Mouse (Mus musculus) hindbrain, embryonic 13.5 days (tissue): ENCODE measurements around the gene Wdpcp. TPM values are rescaled to one million over a fixed set of nuclear protein-coding genes. Genes with fewer than 3 reads are reported as not detected.

Experiments
- ATAC-seq: fragments of 200-750 bp; cut with Nextera tagmentation; 2 replicates; pipeline ENCODE4 v1.8.0; 2017; ENCODE audit warnings: moderate TSS enrichment; ENCODE audit not compliant: low FRiP score
- H3K27ac ChIP-seq: fragments of 300-500 bp; sonication (generic); 2 replicates; pipeline ENCODE4 v1.5.1; 2015; ENCODE audit warnings: inconsistent platforms, mild to moderate bottlenecking, moderate library complexity
- H3K27me3 ChIP-seq: fragments of 300-500 bp; sonication (generic); 2 replicates; pipeline ENCODE4 v1.6.1; 2015; ENCODE audit warnings: mild to moderate bottlenecking, inconsistent platforms
- H3K36me3 ChIP-seq: fragments of 300-500 bp; sonication (generic); 2 replicates; pipeline ENCODE4 v1.6.1; 2015; ENCODE audit warnings: mild to moderate bottlenecking, inconsistent platforms
- H3K4me1 ChIP-seq: fragments of 300-500 bp; sonication (generic); replicated peaks from 2 replicates; pipeline ENCODE4 v1.6.1; 2015; ENCODE audit warnings: inconsistent platforms
- H3K4me2 ChIP-seq: fragments of 300-500 bp; sonication (generic); 2 replicates; pipeline ENCODE4 v1.6.1; 2015; ENCODE audit warnings: inconsistent platforms, mild to moderate bottlenecking, moderate library complexity
- H3K4me3 ChIP-seq: fragments of 300-500 bp; sonication (generic); 2 replicates; pipeline ENCODE4 v1.5.1; 2015; ENCODE audit warnings: mild to moderate bottlenecking, inconsistent platforms
- H3K9ac ChIP-seq: fragments of 300-500 bp; sonication (generic); 2 replicates; pipeline ENCODE4 v1.6.1; 2015; ENCODE audit warnings: mild to moderate bottlenecking, inconsistent platforms
- H3K9me3 ChIP-seq: fragments of 300-500 bp; sonication (generic); 2 replicates; pipeline ENCODE4 v1.6.1; 2016; ENCODE audit warnings: inconsistent platforms
- WGBS: fragments of 180-500 bp; shearing (Covaris S2); methylation state at CpG from one replicate; pipeline ENCODE4 v1.1.7; 2015; 5-methylcytosine and 5-hydroxymethylcytosine counted together
- polyA plus RNA-seq: library from polyadenylated mRNA; unstranded; fragments of >200 nt; fragmentation: Nextera tagmentation; extraction: Ambion mirVana; gene quantifications from 2 replicates; pipeline ENCODE4 v1.2.1, GENCODE M21; 2015

The Wdpcp gene
- polyA plus RNA-seq, 1 experiment from 2014 or later, result 11.8 TPM

DNA sequence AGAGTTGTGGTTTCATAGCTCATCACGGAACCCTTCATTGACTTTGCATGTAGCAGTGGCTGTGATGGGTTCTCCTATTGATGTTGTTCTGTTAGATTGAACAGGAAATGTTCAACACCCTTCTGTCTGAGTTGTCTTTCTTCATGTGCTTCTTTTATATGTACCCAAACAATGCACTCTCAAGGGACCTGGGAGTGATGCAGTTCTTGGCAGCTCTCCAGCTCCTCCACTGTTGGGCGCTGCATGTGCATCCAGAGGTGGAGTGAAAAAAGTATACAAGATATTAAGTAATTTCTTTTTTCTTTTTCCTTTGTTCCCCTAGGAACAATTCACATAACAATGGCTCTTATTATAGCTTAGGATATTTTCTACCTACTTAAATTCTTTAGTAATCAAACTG, 118.7 kb downstream of the Wdpcp start:
- no peaks in the 10 kb centered on the region for H3K27me3 ChIP-seq
- ATAC-seq, result no peak
- H3K36me3 ChIP-seq, result no peaks in the 10 kb centered on the region
- no peaks in the 10 kb centered on the region for H3K9me3 ChIP-seq
- no peaks in the 10 kb centered on the region; the same call in 1 of the 2 replicates for H3K4me1 ChIP-seq
- no peak overlapping the region for H3K9ac ChIP-seq
- no peak overlapping the region for H3K4me2 ChIP-seq
- no peak overlapping the region for H3K4me3 ChIP-seq
- WGBS, result 74% methylated on average over 2 of the region's 2 CpGs
- no peak overlapping the region for H3K27ac ChIP-seq

DNA sequence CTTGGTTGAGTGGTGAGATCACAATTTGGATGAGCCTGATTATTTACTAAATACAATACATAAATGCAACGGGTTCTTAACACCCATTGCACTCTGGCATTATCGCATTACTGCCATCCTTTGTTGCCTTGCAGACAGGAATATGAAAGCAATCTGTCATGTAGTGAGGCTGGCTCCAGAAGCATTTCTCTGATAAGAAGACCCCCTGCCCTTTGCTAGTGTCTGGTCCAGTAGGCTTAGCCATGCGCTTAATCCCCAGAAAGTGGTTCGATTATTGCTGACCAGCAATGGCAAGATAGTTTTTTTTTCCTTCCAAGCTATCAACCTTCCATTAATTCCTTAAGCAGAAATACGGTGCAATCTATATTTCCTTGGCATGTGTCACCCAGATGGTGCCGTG, 122.1 kb downstream of the Wdpcp start:
- no peak overlapping the region for H3K9ac ChIP-seq
- no peak for ATAC-seq
- no peaks in the 10 kb centered on the region; the same call in 1 of the 2 replicates for H3K4me1 ChIP-seq
- no peak overlapping the region for H3K4me3 ChIP-seq
- no peaks in the 10 kb centered on the region for H3K27me3 ChIP-seq
- no peak overlapping the region for H3K27ac ChIP-seq
- H3K36me3 ChIP-seq, result no peaks in the 10 kb centered on the region
- H3K9me3 ChIP-seq, result no peaks in the 10 kb centered on the region
- 68% methylated on average over 6 of the region's 6 CpGs for WGBS
- H3K4me2 ChIP-seq, result no peak overlapping the region

DNA sequence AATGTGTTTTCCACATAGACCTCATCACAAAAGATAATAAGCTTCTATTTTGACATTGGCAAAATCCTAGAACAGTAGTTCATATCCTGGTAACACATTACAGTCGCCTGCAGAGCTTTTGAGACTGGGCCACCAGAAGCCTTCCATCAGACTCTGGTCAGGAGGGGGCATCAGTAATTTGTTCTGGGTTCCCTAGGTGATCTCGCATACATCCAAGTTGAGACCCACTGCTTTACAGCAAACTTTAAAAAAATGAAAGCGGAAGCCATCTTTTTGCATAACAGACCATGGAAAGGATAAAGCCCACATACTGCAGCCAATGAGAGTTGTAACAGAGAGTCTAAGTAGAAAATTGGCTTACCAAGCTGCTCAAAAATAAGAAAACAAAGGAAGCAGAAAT, 125.6 kb downstream of the Wdpcp start:
- H3K27ac ChIP-seq, result no peak overlapping the region
- no peak for ATAC-seq
- no peaks in the 10 kb centered on the region for H3K4me1 ChIP-seq
- H3K36me3 ChIP-seq, result no peaks in the 10 kb centered on the region
- no peak overlapping the region for H3K9ac ChIP-seq
- no peak overlapping the region for H3K4me2 ChIP-seq
- WGBS, result 69% methylated on average over 3 of the region's 3 CpGs
- no peak overlapping the region for H3K4me3 ChIP-seq
- no peaks in the 10 kb centered on the region for H3K9me3 ChIP-seq
- no peaks in the 10 kb centered on the region for H3K27me3 ChIP-seq

DNA sequence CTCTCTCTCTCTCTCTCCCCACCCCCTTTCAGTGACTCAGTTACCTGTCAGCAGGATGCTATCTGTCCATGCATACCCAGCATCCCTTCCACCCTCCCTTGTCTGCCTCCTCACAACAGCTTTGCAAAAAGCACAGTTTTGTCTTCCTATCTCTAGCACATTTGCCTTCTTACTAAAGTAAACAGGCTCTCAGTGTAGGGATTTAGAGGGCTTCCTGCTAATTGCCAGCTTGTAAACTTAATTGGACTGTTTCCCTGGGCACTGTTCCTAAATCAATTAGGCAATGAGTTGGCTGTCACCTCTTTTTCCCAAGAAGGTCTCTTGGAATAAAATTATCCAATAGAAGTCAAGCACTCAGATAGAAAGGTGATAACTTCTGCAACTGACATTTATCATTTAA, 141.5 kb downstream of the Wdpcp start:
- Histone ChIP-seq H3K4me3 (no peak overlapping the region), H3K4me2 (no peak overlapping the region), H3K9ac (no peak overlapping the region), H3K9me3 (no peaks in the 10 kb centered on the region), H3K27me3 (no peaks in the 10 kb centered on the region), H3K36me3 (peaks cover 8% of the 10 kb centered on the region; the same call in 1 of the 2 replicates), H3K4me1 (no peaks in the 10 kb centered on the region), H3K27ac (no peak overlapping the region)
- no peak for ATAC-seq

DNA sequence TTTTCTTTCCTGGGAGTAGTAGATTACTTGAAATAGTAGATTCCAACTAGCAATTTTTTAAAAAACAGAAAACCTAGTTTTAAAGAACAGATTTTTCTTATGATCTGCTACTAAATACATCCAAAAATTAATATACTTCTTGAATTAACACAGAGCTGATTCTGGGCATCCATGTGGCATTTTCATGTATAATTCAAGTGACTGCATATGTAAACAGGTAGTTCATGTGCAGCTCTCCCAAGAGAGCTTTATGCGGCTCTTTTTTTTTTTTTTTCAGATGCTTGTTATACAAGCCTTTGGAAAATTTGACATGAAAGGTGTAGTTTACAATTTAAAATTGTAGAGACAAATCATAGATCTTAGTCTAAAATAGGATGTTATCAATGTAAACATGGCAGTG, 142.0 kb downstream of the Wdpcp start:
- Histone ChIP-seq H3K4me1 (no peaks in the 10 kb centered on the region), H3K36me3 (peaks cover 8% of the 10 kb centered on the region; the same call in 1 of the 2 replicates), H3K27me3 (no peaks in the 10 kb centered on the region), H3K27ac (no peak overlapping the region), H3K4me3 (no peak overlapping the region), H3K4me2 (no peak overlapping the region), H3K9ac (no peak overlapping the region), H3K9me3 (no peaks in the 10 kb centered on the region)
- 94% methylated on average over 1 of the region's 1 CpGs for WGBS
- ATAC-seq, result no peak

DNA sequence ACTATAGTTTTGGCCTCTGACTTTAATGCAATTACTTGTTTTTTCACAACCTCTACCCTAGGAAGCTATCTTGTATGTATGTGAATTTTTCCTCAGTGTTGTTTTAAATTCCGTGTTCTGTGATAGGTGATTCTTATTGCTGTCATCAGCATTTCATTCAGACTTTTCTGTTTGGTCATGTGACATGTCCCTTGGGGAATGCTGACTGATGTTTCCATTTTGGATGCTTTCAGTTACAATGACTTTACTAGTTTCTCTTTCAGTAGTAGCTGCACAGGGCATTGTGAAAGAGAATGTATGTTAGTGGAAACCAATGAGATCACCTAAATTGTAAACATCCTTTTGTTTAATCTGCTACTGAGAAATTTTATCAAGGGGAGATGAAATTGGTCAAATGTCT, 154.3 kb downstream of the Wdpcp start:
- Histone ChIP-seq H3K4me2 (no peak overlapping the region), H3K36me3 (no peaks in the 10 kb centered on the region), H3K27me3 (no peaks in the 10 kb centered on the region), H3K27ac (no peak overlapping the region), H3K9ac (no peak overlapping the region), H3K9me3 (no peaks in the 10 kb centered on the region), H3K4me1 (no peaks in the 10 kb centered on the region), H3K4me3 (no peak overlapping the region)
- ATAC-seq, result no peak
- WGBS, result 90% methylated on average over 1 of the region's 1 CpGs

DNA sequence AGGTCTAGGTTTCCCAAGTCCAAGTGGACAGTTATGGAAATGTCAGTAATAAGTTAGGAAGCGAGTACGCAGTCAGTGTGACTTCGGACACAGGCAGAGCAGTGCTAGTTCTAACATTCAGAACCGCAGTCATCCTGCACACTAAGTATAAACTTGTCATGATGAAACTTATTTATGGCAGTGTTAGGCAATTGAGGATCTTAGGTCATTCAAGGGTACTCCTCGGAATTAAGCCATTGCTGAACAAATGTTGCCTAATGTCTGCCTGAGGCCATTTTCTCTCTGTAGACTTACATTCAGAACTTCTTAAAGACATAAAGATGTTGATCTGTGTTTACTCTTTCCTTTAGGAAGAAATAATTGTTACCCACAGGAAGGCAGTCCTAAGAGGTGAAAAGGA, 157.0 kb downstream of the Wdpcp start:
- no peak overlapping the region for H3K27ac ChIP-seq
- H3K9ac ChIP-seq, result no peak overlapping the region
- no peaks in the 10 kb centered on the region for H3K9me3 ChIP-seq
- no peak overlapping the region for H3K4me2 ChIP-seq
- no peak overlapping the region for H3K4me3 ChIP-seq
- ATAC-seq, result no peak
- no peaks in the 10 kb centered on the region for H3K27me3 ChIP-seq
- no peaks in the 10 kb centered on the region for H3K36me3 ChIP-seq
- WGBS, result 92% methylated on average over 5 of the region's 5 CpGs
- no peaks in the 10 kb centered on the region for H3K4me1 ChIP-seq

DNA sequence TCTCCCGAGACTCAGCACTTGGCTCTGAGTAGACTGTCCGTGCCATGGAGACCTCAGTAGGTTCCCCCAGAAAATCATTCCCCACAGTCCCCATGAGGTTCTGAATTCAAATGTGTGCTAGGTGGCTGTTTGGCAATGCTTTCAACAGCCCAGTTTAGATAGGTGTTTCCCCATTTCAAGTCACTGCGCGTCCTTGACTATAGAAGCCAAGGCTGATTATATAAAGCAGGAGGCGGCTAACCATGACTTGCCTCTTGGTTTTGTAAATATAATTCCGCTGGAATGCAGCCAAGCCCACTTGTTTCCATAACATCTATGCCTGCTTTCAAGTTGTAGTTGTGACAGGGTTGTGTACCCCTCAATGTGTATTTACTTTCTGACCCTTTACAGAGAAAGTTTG, 157.9 kb downstream of the Wdpcp start:
- ATAC-seq, result no peak
- Histone ChIP-seq H3K4me3 (no peak overlapping the region), H3K27ac (no peak overlapping the region), H3K4me2 (no peak overlapping the region), H3K9me3 (no peaks in the 10 kb centered on the region), H3K9ac (no peak overlapping the region), H3K36me3 (no peaks in the 10 kb centered on the region), H3K27me3 (no peaks in the 10 kb centered on the region), H3K4me1 (no peaks in the 10 kb centered on the region)
- whole genome bisulfite sequencing, result 92% methylated on average over 6 of the region's 6 CpGs

DNA sequence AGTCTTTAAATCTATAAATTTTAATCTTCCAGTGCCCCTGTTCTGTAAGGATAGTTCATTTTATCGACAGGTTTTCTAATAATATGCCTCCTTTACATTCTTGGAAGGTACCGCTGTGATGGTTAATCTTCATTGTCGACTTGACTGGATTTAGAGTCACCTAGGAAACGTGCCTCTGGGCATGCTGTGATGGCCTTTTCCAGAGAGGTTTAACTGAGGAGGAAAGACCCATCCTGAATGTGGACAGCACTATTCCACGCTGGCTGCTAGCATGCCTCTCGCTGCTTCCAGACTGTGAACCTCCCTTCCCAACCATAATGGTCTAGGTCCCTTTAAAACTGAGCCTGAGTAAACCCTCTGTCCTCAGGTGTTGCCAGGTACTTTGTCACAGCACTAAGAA, 163.2 kb downstream of the Wdpcp start:
- WGBS, result 47% methylated on average over 6 of the region's 6 CpGs

DNA sequence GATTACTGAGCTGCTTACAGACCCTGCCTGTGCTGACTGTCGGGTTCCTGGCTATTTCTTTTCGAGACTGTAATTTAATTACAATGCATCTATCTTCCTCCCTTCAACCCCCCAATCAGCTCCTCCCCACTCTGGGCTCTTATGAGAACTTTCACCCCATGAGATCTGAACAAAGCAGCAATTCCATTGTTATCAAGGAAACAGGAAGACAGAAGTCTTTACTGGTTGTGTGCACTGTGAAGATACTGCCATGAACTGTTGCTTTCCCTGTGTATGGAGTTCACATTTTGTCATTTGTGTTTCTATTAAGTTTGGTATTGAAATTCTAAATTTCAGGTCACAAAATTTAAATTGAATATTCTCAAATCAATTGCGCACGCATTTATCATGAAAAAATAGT, 177.5 kb downstream of the Wdpcp start:
- WGBS, result 70% methylated on average over 4 of the region's 4 CpGs
- no peaks in the 10 kb centered on the region for H3K9me3 ChIP-seq
- H3K27ac ChIP-seq, result no peak overlapping the region
- no peak overlapping the region for H3K4me3 ChIP-seq
- no peaks in the 10 kb centered on the region for H3K36me3 ChIP-seq
- no peaks in the 10 kb centered on the region for H3K27me3 ChIP-seq
- no peak overlapping the region for H3K9ac ChIP-seq
- ATAC-seq, result no peak
- H3K4me2 ChIP-seq, result no peak overlapping the region
- no peaks in the 10 kb centered on the region for H3K4me1 ChIP-seq

More for the DNA sequence above, 163.2 kb downstream of the Wdpcp start:
- no peak overlapping the region for H3K9ac ChIP-seq
- no peak overlapping the region for H3K27ac ChIP-seq
- no peaks in the 10 kb centered on the region for H3K4me1 ChIP-seq
- H3K36me3 ChIP-seq, result no peaks in the 10 kb centered on the region
- H3K4me3 ChIP-seq, result no peak overlapping the region
- H3K4me2 ChIP-seq, result no peak overlapping the region
- no peaks in the 10 kb centered on the region for H3K9me3 ChIP-seq
- ATAC-seq, result no peak
- no peaks in the 10 kb centered on the region for H3K27me3 ChIP-seq

DNA sequence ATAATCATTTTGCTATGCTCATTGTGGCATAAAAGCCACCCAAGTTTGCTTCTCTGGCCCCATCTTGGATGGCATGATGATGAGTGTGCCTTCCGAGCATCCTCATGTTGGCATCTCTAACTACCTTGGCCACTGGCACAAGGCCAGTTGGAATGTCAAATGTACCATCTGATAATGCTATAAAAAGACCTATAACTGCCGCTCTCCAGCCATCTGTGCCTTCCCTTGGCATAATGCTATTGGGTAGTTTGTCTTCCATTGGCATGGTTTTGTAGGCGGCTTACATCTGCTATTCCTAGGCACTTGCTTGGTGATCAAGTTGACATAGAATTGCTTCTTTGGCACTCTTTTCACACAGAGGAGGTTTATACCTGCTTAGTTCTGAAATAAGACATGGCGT, 191.2 kb downstream of the Wdpcp start:
- Histone ChIP-seq H3K4me1 (no peaks in the 10 kb centered on the region), H3K4me3 (no peak overlapping the region), H3K27me3 (no peaks in the 10 kb centered on the region), H3K36me3 (no peaks in the 10 kb centered on the region), H3K4me2 (no peak overlapping the region), H3K9ac (no peak overlapping the region), H3K9me3 (no peaks in the 10 kb centered on the region), H3K27ac (no peak overlapping the region)
- WGBS, result 91% methylated on average over 4 of the region's 4 CpGs
- no peak for ATAC-seq

DNA sequence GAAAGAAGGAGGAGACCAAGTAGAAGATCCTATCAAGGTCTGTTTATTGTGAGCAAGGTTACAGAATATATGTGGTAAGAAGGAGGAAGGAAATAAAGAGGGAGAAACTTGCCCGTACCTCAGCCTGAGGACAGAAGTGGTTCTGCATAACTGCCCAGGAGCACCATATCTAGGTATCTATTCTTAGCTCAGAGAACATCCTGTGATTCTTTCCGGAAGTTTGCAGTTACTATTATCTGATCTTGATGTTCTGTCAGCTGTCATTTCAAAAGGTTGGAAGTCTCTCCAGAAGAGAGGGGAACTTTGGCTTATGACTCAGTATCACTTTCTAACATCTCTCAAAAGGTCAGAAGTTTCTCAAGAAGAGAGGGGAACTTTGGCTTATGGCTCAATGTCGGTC, 216.8 kb downstream of the Wdpcp start:
- H3K4me2 ChIP-seq, result no peak overlapping the region
- no peak for ATAC-seq
- no peak overlapping the region for H3K9ac ChIP-seq
- no peaks in the 10 kb centered on the region for H3K9me3 ChIP-seq
- no peaks in the 10 kb centered on the region for H3K36me3 ChIP-seq
- H3K27me3 ChIP-seq, result no peaks in the 10 kb centered on the region
- H3K4me3 ChIP-seq, result no peak overlapping the region
- no peaks in the 10 kb centered on the region for H3K4me1 ChIP-seq
- WGBS, result 99% methylated on average over 3 of the region's 3 CpGs
- no peak overlapping the region for H3K27ac ChIP-seq

DNA sequence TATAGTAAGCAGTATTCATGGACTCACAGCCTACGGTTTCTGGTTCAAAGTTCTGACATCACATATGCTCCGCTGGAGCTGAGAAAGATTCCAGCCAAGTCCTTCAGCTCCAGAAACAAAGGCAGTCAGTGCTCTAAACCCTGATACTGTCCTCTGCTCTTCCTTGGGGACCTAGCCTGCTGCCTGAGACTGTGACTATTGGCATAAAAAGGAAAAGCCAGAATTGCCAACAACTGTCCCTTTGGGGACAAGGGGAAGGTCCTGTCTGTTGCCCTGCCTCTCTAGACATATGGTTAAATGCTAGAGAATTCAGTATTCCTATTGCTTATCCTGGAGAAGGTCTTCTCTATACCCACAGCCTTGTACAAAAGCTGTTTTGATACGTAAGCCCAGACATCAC, 252.9 kb downstream of the Wdpcp start:
- no peak overlapping the region for H3K4me3 ChIP-seq
- WGBS, result 90% methylated on average over 3 of the region's 3 CpGs
- H3K9ac ChIP-seq, result no peak overlapping the region
- no peaks in the 10 kb centered on the region for H3K36me3 ChIP-seq
- H3K27ac ChIP-seq, result no peak overlapping the region
- H3K4me2 ChIP-seq, result no peak overlapping the region
- no peaks in the 10 kb centered on the region for H3K27me3 ChIP-seq
- H3K9me3 ChIP-seq, result no peaks in the 10 kb centered on the region
- no peak for ATAC-seq
- no peaks in the 10 kb centered on the region for H3K4me1 ChIP-seq

DNA sequence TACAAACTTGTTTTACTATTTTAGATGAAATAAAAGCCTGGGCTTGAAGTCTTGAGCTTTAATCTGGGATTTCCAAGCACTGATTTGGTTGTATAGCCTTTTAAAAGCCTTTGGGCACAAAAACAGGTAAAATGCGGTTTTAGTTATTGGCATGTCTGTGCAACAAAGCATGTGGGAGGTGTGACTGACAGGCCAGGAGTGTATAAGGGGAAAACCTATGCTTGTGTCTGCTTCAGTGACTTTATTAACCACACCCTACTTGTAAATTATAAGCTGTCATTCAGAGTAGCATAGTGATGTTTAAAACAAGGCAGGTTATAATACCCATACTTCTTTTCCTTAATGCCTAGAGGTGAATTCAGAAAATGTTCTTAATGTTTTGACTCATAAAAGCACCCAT, 254.5 kb downstream of the Wdpcp start:
- no peak overlapping the region for H3K4me3 ChIP-seq
- no peaks in the 10 kb centered on the region for H3K27me3 ChIP-seq
- no peak overlapping the region for H3K27ac ChIP-seq
- H3K9ac ChIP-seq, result no peak overlapping the region
- no peaks in the 10 kb centered on the region for H3K4me1 ChIP-seq
- WGBS, result 77% methylated on average over 1 of the region's 1 CpGs
- no peak overlapping the region for H3K4me2 ChIP-seq
- H3K36me3 ChIP-seq, result no peaks in the 10 kb centered on the region
- H3K9me3 ChIP-seq, result no peaks in the 10 kb centered on the region
- ATAC-seq, result no peak
